Mouse (Mus musculus) G1E-ER4 (cell line): Measurements from ENCODE around the gene Eef1a2. TPM values are rescaled to one million over a fixed set of nuclear protein-coding genes. Genes with fewer than 3 reads are reported as not detected.

ENCODE experiments used
- GATA1 ChIP-seq: IDR thresholded peaks from one replicate; pipeline ENCODE4 v1.8.0; 2012; ENCODE audit warnings: low read length, inconsistent platforms
- polyA plus RNA-seq: library from polyadenylated mRNA; stranded (reverse); fragments of >175 nt; gene quantifications from 2 replicates; pipeline ENCODE4 v1.2.3, GENCODE M21; 2012

Gene Eef1a2
- polyA plus RNA-seq, 1 experiment = not detected

DNA sequence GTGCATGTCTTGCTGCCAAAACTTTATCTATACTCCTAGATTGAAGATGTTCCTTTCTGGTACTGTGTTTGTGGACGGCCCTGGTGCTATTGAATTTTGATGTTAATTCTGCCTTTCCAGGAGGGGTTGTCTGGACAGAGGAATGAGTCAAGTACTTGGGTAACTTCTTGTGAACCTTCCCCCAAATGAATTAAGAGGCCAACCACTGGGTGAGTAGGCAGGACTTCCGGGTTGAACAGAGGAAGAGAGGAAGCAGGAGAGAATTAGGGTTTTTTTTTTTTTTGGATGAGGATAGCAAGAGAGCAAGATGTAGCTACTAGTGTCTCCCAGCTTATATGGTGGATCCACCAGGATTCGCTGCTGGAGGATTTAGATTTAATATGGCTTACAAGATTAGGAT, 21.2 kb upstream of the Eef1a2 start:
- no peak for TF ChIP-seq GATA1

DNA sequence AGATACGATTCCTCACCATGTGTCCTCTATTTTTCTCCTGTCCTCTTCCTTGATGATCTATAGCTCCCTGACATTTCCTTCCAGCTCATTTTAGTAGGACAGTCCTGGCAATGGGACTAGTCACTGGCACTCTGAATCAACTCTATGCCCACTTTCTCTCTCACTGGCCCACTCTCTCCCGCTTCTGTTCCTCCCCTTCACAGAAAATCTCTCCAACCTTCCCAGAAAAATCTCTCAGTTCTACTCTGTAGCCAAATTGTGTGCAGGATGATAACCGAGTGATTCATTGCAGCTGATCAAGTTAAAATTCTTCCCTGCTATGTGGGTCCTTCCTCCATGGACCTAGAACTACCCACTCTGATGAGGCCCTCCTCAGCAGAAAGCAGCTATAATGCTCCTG, 17.8 kb upstream of the Eef1a2 start:
- no peak for TF ChIP-seq GATA1

DNA sequence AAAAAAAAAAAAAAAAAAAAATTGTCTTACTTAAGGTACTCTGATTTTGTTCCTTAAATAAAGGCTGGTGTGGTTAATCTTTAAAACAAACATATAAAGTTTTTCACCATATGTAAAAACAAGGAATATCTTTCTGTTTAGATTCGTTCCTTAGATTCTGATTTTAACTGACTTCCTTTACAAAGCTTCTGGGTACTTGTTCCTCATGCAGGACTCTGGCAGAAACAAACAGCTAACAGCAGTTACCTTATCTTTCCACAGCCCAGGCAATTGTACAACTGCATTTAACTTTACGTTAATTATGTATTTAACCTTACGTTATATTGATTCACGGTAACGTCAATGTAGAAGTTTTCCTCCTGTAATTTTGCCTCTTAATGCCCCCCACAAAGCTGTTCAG, 9.7 kb upstream of the Eef1a2 start:
- no peak for TF ChIP-seq GATA1

DNA sequence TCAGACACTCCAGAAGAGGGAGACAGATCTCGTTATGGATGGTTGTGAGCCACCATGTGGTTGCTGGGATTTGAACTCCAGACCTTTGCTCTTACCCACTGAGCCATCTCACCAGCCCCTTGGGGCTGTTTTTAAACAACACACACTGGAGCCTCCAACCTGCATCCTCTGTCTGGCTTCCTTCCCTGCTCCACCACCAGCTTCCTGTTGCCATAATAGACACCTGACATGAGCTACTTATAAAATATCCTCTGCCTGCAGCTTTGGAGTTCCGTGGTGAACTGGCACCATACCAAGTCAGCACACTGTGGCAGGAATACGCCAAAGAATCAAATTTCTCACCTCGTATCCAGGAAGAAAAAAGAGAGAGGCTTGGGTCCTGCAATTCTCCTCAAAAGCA, 4.0 kb upstream of the Eef1a2 start:
- no peak for TF ChIP-seq GATA1

DNA sequence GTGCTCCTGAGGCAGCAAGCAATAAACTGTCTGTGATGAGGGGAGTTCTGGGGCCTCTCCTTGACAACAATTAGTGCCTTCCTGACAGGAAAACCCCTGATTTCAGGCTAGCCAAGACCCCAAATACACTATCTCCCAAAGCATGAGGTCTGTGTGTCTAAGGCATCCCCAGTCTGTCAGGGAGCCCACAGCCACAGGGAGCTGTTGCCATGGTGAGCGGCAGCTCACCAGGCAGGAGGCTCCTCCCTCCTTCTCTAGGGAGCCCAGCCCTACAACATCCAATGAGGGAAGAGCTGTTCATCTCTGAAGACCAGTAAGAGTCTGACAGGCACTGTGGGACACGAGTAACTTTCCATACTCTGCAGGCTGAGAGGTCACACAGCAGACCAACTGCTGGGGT, 3.0 kb upstream of the Eef1a2 start:
- TF ChIP-seq GATA1 = no peak

DNA sequence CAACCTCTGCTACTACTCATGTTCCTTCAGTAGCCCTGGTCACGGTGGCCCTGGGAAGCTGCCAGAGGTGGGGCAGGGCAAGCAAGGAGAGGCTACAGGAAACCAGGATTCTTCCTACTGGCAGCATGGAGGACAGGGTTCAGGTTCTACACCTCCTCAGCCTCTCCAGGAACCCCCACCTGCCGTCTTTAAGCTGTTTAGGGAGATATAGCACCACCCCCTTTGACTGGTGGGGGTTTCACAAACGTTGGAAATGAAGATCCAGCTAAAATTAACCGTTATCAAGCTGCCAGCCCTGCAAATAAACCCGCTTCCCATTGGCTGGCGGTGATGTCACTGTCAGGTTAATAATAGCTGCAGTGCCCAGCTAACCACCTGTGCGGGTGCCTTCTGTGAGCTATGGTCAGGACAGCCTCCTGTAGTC, 2.3 kb upstream of the Eef1a2 start:
- no peak for TF ChIP-seq GATA1

DNA sequence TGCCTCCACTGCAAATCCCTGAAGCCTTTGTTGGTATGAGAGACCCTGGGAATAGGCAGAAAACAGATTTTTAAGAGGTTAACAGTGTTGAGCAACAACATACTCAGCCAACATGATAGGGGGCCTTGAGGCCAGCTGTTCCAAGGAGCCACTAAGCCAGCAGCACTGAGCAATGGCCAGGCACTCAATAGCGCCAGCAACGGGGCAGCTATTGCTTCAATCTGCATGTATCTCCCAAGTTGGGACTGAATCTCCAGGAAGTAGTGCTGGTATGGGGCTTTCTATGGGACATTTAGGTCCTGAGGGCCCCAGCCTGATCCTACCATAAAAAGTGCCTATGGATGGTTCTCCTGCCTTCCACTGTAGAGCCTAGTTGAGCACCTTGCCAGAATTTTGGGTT, 1.7 kb upstream of the Eef1a2 start:
- no peak for TF ChIP-seq GATA1

DNA sequence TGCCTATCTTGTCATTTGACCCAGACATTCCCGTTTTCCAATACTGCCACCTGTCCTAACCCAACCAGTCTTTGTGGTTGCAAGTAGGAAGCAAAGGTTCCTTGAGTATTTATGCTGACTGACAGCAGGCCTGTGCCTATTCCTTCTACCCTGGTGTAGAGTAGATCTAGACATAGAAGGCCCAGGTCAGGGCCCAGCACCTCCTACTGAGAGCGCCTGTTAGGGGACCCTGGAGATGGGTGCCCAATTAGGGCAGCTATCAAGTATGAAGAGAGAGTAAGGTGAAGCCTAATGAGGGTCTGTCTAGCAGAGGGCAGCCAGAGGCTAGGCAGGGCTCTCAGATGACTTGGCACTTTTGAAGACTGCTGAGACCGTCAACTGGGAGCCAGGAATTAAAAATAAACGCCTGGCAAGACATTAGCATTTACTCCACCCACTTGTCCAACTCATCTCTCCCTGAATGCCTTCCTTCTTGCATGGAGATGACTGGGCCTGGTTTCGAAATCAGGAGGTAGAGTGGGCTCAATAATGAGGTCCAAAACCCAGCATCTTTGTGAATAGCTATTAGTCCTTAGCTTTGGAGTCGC, 995 bp upstream of the Eef1a2 start:
- no peak for TF ChIP-seq GATA1

DNA sequence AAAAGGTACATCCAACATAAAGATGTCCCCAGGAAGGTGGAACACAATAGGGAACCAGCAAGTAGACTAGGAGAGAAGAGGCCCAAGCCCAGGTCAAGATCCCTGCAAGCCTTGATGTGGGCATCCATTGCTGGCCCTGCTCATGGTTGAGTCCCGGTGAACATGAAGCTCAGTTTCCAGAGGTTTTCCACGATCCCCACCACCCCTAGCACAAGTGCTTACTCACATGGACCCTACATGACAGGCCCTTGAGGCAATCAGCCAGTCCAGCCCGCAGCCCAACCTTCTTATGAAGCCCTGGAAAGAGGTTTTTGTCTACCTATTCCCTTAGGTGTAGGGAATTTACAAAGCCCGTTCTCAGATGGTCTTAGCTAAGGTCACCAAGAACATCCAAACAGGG, 366 bp upstream of the Eef1a2 start:
- TF ChIP-seq GATA1 = no peak

DNA sequence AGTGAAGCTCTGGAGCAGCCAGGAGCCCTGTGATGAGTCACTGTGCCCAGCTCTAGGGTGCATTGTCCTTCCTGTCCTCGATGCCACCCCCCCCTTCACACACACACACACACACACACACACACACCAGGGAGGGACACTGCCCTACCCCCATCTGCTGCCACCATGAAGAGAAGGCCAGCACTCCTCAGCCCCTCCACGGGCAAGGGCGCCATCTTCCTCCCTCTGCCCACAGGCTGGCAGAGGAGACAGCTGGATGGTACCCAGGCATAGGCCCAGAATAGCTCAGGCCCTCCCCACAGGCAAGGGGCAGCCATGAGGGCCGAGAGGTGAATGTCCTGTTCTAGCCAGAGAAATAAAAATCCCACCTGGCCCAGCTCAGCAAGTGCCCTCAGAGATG, 1.0 kb downstream of the Eef1a2 start:
- TF ChIP-seq GATA1 = no peak

DNA sequence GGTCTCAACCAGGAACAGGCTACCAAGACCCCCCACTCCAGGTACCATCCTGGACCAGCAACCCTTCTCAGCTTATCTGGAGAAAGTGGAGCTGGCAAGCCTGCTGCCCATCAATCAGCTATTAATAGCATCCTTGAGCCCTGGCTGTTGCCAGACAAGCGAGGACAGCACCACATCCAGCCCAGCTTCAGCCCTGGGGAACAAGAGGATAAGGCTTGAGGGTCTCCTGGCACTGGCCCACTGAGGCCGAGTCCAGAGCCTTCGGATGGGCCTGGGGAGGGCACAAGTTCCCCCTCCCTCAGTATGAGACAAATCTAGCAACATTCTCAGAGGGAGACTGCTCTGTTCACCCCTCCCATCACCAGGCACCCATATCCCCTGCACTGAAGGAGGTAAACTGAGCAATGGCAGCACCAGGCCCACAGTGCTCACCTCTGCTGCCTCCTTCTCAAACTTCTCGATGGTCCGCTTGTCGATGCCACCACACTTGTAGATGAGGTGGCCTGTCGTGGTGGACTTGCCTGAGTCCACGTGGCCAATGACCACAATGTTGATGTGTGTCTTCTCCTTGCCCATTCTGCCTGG, 1.9 kb downstream of the Eef1a2 start:
- TF ChIP-seq GATA1 = no peak

DNA sequence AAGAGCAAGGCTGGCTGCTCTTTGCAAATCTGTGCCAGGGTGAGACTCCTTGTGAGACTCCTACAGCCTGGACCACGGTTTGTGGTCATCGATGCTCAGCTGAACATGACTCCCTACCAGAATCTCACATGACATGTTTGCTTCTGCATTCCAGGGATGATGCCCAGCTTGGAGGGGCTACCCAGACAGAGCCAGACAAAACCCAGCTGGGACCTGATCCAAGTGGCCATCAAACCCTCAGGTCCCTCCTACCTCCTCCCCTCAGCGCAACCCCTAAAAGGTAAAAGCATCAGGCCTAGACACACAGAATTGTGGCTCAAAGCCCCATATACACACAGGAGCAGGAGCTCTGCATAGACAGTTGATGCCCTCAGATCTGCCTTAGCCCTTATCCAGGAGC, 2.5 kb downstream of the Eef1a2 start:
- TF ChIP-seq GATA1 = no peak

DNA sequence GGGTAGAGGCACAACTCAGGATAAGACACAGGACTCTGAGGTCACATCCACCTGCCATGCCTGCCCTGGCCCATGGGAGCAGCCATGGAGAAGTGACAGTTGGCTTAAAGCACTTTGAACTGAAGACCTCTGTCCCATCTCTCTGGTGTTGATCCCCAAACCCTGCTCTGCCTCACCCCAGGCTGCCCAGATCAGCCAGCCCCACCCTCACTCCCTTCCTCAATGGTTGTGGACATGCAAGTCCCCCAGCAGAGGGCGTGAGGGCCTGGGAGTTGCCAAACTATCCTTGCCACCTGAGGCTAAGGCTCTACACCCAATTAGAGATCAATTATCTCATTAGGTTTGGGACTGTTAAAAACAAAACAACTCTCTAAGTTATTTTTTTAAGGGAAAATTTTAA, 3.0 kb downstream of the Eef1a2 start:
- TF ChIP-seq GATA1 = no peak

DNA sequence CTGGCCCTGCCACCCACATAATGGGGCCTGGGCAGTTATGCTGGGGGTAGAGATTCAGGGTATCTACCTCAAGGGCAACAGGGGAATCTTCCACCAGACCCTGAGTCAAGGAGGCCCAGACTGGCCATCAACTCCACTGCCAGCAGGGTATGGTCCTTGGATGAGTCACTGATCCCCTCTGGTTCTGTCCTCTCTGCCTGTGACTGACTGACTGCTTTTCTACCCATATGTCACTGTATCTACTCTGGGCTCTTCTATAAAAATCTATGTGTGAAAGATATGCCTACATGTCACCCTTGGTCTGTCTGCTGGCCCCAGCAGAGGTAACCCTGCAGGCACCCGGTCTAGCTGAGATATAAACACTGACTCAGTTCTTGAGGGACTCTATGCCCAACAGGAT, 3.7 kb downstream of the Eef1a2 start:
- no peak for TF ChIP-seq GATA1

DNA sequence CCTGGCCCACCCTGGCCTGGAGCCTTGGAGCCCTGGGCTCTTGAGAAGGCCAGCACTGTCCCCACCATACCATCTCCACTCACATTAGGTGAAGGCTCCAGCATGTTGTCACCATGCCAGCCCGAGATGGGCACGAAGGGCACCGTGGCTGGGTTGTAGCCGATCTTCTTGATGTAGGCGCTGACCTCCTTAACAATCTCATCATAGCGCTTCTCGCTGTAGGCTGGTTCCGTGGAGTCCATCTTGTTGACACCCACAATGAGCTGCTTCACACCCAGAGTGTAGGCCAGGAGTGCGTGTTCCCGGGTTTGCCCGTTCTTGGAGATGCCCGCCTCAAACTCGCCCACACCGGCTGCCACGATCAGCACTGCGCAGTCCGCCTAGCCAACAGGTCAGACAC, 4.1 kb downstream of the Eef1a2 start:
- TF ChIP-seq GATA1 = no peak

DNA sequence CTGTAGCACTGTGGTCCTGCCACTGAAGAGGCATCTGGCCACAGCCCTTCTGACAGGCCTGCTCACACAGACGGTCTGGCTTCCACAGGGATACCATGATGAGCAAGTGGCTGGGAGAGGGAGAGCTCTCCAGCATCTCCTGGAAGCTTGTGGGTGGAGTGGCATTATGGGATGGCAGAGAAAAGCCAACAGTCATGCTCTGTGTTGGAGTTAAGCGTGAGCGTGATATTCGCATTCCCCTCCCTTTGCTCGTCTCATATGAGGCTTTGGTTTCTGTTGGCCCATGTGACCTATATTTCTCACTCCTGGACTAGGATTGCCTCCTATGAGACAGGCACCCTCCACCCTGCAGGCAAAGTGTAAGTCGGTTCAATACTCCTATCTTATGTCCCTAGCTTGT, 6.5 kb downstream of the Eef1a2 start:
- no peak for TF ChIP-seq GATA1

DNA sequence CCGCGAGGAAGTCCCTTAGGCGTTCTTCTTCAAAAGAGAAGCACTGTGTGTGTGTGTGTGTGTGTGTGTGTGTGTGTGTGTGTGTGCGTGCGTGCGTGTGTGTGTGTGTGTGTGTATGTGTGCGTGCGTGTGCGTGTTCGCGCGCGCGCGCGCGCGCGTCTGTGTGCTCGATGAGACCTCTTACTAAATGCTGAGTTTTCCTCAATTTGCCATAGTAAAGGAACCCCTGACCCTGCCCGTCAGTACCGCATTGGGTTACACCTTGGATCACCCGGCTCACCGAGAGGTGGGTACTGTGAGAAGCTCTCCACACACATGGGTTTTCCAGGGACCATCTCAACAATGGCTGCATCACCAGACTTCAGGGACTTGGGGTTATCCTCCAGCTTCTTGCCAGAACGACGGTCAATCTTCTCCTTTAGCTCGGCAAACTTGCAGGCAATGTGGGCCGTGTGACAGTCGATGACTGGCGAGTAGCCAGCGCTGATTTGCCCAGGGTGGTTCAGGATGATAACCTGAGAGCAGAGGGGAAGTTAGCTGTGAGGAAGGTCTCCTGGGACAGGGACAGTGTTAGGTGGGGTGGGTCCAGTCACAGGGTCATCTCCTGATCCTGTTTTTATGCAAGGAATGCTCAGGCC, 8.4 kb downstream of the Eef1a2 start:
- TF ChIP-seq GATA1 = no peak

DNA sequence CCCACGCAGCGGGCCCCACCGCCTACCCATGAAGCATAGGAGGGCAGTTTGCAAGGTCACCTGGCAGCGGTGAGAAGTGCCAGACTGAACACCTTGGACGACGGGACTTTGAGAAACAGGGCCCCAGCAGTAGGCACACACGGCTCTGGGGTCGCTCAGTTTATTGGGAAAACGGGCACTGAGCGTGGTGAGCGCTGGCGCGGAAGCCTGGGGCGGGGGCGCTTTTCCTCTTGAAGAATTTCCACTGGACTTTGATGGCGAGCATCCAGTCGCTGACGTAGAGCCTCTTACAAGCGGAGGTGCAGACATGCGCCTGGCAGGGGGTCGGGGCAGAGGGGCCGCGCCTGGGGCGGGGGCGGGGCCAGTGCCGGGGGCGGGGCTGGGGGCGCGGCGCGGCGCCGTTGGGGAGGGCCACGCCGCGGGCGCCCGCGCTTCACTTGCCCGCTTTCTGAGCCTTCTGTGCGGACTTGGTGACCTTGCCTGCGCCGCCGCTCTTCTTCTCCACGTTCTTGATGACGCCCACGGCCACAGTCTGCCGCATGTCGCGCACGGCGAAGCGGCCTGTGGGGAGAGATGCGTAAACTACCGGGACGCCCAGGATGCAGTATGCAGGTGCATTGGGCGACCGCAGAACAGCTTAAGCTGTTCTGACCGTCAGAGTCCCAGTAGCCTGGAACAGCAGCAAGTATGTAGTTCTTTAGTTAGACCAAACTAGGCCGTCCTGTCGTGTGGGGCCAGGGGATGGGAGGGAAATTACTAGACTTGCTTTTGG, 9.1 kb downstream of the Eef1a2 start:
- no peak for TF ChIP-seq GATA1
